Mouse (Mus musculus) limb, embryonic 11.5 days (tissue): ENCODE results near the gene Ttc17. TPM values are rescaled to one million over a fixed set of nuclear protein-coding genes. Genes with fewer than 3 reads are reported as not detected.

Experiments
- ATAC-seq: fragments of 200-750 bp; cut with Nextera tagmentation; 2 replicates; pipeline ENCODE4 v1.8.0; 2017; ENCODE audit warnings: low read depth; ENCODE audit not compliant: insufficient number of reproducible peaks, low FRiP score, low TSS enrichment
- DNase-seq: peaks from one replicate; pipeline ENCODE4 v3.0.0-alpha.2; 2015; ENCODE audit warnings: low spot score
- H3K27ac ChIP-seq: fragments of 300-500 bp; sonication (generic); replicated peaks from 2 replicates; pipeline ENCODE4 v1.5.1; 2014; ENCODE audit warnings: low read depth, mild to moderate bottlenecking, low read length
- H3K27me3 ChIP-seq: fragments of 300-500 bp; sonication (generic); 2 replicates; pipeline ENCODE4 v1.6.1; 2014; ENCODE audit warnings: mild to moderate bottlenecking, low read length, mixed read lengths; ENCODE audit not compliant: control insufficient read depth, insufficient read depth
- H3K36me3 ChIP-seq: fragments of 300-500 bp; sonication (generic); 2 replicates; pipeline ENCODE4 v1.6.1; 2014; ENCODE audit warnings: mild to moderate bottlenecking, low read length, moderate library complexity, mixed read lengths; ENCODE audit not compliant: control insufficient read depth, insufficient read depth
- H3K4me1 ChIP-seq: fragments of 300-500 bp; sonication (generic); 2 replicates; pipeline ENCODE4 v1.6.1; 2014; ENCODE audit warnings: low read length, mixed read lengths; ENCODE audit not compliant: control insufficient read depth, insufficient read depth
- H3K4me2 ChIP-seq: fragments of 300-500 bp; sonication (generic); 2 replicates; pipeline ENCODE4 v1.6.1; 2014; ENCODE audit warnings: low read depth, mild to moderate bottlenecking, moderate library complexity; ENCODE audit not compliant: severe bottlenecking
- H3K4me3 ChIP-seq: fragments of 300-500 bp; sonication (generic); 2 replicates; pipeline ENCODE4 v1.5.1; 2014; ENCODE audit warnings: low read depth, low read length
- H3K9ac ChIP-seq: fragments of 300-500 bp; sonication (generic); 2 replicates; pipeline ENCODE4 v1.6.1; 2014; ENCODE audit warnings: mild to moderate bottlenecking, low read length
- H3K9me3 ChIP-seq: fragments of 300-500 bp; sonication (generic); 2 replicates; pipeline ENCODE4 v1.6.1; 2016; ENCODE audit warnings: low read length; ENCODE audit not compliant: control insufficient read depth
- WGBS: fragments of 180-500 bp; shearing (Covaris S2); extraction: QIAGEN DNeasy Blood & Tissue Kit; methylation state at CpG from one replicate; pipeline ENCODE4 v1.1.7; 2014; 5-methylcytosine and 5-hydroxymethylcytosine counted together
- polyA plus RNA-seq: library from polyadenylated mRNA; unstranded; fragments of >200 nt; fragmentation: Nextera tagmentation; extraction: Ambion mirVana; gene quantifications from 2 replicates; pipeline ENCODE4 v1.2.1, GENCODE M21; 2014

Gene Ttc17
- polyA plus RNA-seq, 1 experiment from 2014 or later: 13.2 TPM

DNA sequence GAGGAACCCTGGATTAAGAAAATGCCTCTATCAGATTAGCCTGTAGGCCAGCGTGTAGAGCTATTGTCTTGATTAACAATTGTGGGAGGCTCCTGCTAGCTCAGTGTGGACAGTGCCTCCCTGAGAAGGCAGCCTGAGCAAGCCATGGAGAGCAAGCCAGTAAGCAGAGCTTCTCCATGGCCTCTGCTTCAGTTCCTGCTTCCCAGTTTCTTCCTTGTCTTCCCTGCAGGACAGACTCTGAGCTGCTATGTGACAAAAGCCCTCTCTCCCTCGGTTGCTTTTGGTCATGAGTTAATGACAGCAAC lies 71.8 kb downstream of the Ttc17 start:
- H3K36me3 ChIP-seq: peaks cover 6% of the 10 kb centered on the region; the same call in 1 of the 2 replicates

DNA sequence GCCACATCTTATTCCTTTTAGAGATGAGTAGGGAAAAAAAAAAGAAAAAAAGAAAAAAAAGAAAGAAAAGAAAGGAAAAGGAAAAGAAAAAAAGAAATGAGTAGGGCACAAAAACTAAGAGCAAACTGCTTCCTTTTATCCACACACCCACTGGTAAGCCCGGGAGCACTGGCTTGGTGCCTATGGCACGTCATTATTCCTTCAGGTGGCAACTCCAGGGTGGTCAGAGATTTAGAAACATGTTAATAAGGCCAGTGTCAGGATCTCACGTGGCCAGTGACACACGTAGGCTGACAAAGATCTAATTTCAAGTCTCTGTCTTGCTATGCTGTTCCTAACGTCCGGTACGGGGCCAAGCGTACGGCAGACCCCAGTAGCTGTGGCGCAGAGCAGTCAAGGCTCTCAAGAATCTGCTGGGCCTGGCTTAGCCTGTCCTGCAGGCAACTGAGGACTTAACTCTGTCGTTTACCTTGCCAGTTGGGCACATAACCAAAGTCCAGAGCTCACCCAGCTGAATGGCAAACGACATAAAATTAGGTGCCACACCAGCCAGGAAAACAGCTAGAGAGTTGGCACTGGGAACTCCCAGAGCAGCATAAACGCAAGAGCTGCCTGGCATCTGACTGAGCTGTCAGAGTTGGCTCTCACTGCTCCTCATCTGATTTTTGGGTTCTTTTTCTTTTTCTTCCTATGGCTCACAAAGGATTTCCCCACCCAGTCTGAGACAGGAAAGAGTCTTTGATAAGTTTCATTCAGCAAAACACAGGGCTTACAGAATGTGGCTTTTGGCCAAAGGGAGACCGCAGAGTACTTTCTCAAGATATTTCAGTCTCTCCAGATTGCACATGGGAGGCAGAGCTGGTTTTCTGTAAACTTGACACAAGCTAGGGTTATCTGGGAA lies 72.4 kb downstream of the Ttc17 start:
- Histone ChIP-seq H3K9ac (no peak overlapping the region), H3K4me2 (no peak overlapping the region), H3K9me3 (no peaks in the 10 kb centered on the region), H3K36me3 (peaks cover 8% of the 10 kb centered on the region), H3K27ac (no peak overlapping the region), H3K27me3 (no peaks in the 10 kb centered on the region), H3K4me3 (no peak overlapping the region), H3K4me1 (no peaks in the 10 kb centered on the region)
- no peak for ATAC-seq
- DNase-seq: no peak
- 90% methylated on average over 14 of the region's 14 CpGs for WGBS

More for the DNA sequence above, 71.8 kb downstream of the Ttc17 start:
- WGBS: 76% methylated on average over 2 of the region's 2 CpGs
- Histone ChIP-seq H3K4me3 (no peak overlapping the region), H3K27ac (no peak overlapping the region), H3K4me1 (no peaks in the 10 kb centered on the region), H3K9ac (no peak overlapping the region), H3K9me3 (no peaks in the 10 kb centered on the region), H3K4me2 (no peak overlapping the region), H3K27me3 (no peaks in the 10 kb centered on the region)
- no peak for ATAC-seq
- no peak for DNase-seq

DNA sequence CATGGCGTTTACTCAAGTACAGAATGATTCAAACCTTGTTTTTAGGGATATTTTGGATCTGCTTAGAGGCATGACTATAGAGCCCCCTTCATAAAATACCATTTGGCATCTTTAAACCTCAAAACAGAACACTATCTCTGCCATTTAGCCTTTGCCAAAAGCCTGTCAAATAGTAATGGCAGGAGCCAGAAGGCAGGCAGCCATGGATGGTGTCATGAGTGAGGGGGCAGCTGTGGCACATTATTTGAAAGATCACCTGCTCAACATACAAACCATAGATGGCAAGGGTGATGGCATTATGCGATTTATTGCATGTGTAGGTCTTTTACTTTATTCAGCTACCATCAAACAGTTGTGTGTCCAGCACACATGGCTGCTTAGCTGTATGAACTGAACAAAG lies 73.4 kb downstream of the Ttc17 start:
- Histone ChIP-seq H3K4me3 (no peak overlapping the region), H3K9ac (no peak overlapping the region), H3K9me3 (no peaks in the 10 kb centered on the region), H3K4me2 (no peak overlapping the region), H3K4me1 (no peaks in the 10 kb centered on the region), H3K27me3 (no peaks in the 10 kb centered on the region), H3K36me3 (peaks cover 11% of the 10 kb centered on the region), H3K27ac (no peak overlapping the region)
- DNase-seq (no peak), ATAC-seq (no peak)
- 91% methylated on average over 2 of the region's 2 CpGs for WGBS

DNA sequence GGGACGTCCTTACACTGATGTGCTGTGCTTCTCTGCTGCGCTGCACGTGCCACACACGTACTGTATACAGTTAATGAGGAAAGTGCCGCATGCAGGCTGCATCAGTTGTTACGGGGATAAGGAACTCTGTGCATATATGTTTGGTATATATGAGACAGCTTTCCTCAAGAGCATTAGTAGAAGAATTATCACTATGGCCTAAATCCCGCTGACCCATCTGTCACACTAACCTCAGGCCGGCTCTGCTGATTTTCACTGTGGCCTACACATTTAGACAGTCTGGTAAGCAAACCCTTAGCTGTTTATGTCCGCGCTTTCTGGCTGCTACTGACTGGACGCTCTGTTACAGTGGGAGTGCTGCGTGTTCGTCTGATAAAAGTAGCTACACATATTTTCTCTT lies 77.2 kb downstream of the Ttc17 start:
- WGBS: 94% methylated on average over 13 of the region's 13 CpGs

DNA sequence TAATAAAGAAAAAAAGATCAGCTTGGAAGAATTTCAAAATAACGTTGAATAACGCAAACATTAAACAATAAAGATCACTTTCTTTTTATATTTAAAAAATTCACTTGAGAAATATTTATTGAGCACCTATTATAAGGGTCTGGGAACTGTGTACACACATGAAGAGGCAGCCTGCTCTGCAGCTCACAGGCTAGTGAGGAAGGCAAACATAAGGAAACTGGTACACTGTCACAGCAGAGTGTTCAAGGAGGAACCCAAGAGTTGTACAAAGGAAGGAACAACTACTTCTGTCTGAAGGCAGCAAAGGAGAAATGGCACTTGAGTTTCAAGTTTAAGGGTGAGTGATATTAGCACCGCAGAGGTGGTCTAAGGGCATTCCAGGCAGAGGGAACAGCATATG lies 78.7 kb downstream of the Ttc17 start:
- Histone ChIP-seq H3K36me3 (peaks cover 11% of the 10 kb centered on the region), H3K27ac (no peak overlapping the region), H3K9ac (no peak overlapping the region), H3K27me3 (no peaks in the 10 kb centered on the region), H3K4me3 (no peak overlapping the region), H3K4me1 (no peaks in the 10 kb centered on the region), H3K9me3 (no peaks in the 10 kb centered on the region), H3K4me2 (no peak overlapping the region)
- WGBS: 95% methylated on average over 3 of the region's 3 CpGs
- ATAC-seq: no peak
- DNase-seq: no peak

More for the DNA sequence above, 77.2 kb downstream of the Ttc17 start:
- Histone ChIP-seq H3K4me3 (no peak overlapping the region), H3K9ac (no peak overlapping the region), H3K27ac (no peak overlapping the region), H3K4me1 (no peaks in the 10 kb centered on the region), H3K36me3 (peaks cover 11% of the 10 kb centered on the region), H3K9me3 (no peaks in the 10 kb centered on the region), H3K27me3 (no peaks in the 10 kb centered on the region), H3K4me2 (no peak overlapping the region)
- DNase-seq (no peak), ATAC-seq (no peak)

DNA sequence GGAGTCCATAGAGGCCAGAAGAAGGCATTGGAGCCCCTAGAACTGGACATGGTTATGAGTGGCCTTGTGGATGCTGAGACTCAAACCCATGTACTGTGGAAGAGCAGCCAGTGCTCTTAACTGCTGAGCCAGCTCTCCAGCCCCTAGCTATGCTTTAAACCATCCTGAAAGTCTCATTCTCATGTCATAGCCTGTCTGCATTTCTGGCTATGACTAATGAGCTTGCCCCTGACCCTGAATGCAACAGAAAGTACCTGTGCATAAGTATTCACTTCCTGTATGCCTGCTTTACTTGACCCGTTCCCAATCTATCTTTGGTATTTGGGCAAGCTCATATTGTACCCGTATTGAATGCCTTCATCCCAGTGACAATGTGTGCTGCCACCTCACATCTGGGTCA lies 86.7 kb downstream of the Ttc17 start:
- Histone ChIP-seq H3K27ac (no peak overlapping the region), H3K9me3 (no peaks in the 10 kb centered on the region), H3K4me1 (no peaks in the 10 kb centered on the region), H3K27me3 (no peaks in the 10 kb centered on the region), H3K4me3 (no peak overlapping the region), H3K36me3 (no peaks in the 10 kb centered on the region; the same call in 1 of the 2 replicates), H3K4me2 (no peak overlapping the region), H3K9ac (no peak overlapping the region)
- DNase-seq (no peak), ATAC-seq (no peak)
- WGBS: 89% methylated on average over 2 of the region's 2 CpGs

DNA sequence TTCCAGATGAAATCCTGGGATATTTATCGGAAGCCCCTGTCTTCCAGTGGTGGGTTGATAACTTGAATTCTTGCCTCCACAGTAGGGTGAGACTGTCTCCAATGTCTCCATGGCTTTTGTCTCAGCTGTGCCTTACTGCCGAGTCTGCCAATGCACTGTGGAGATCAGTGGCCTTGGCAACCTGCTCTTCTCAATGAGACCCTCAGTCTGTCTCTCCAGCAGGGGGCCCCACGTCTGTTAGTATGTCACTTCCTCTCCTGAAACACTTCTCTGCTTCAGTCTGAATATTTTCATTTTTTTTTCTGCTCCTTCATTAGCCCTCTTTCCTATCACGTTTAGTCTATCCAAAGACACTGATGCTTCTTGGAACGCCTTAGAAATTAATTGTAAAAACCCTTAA lies 90.0 kb downstream of the Ttc17 start:
- H3K27me3 ChIP-seq: no peaks in the 10 kb centered on the region
- 79% methylated on average over 5 of the region's 5 CpGs for WGBS
- H3K4me2 ChIP-seq: no peak overlapping the region
- DNase-seq (no peak), ATAC-seq (no peak)
- H3K27ac ChIP-seq: no peak overlapping the region
- no peaks in the 10 kb centered on the region; the same call in 1 of the 2 replicates for H3K36me3 ChIP-seq
- H3K9me3 ChIP-seq: no peaks in the 10 kb centered on the region
- no peak overlapping the region for H3K4me3 ChIP-seq
- H3K9ac ChIP-seq: no peak overlapping the region
- H3K4me1 ChIP-seq: no peaks in the 10 kb centered on the region

DNA sequence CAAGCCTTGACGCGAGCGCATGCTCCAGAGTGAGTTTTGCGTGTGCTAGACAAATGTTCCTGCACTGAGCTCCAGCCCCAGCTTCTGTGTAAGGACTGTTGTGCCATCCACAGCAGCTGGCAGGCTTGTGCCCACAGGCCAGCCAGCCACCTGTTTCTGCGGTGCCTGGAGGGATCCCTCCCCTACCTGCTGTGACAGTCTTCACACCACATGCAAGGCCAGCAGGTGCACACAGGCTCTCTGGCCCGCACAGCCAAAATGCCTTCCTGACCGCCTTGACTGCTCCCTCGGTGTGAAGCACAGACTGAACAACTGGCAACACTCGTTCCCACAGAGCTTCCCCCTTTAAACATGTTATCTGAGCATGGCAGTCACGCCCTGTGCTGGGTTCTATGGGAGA lies 102.5 kb downstream of the Ttc17 start:
- ATAC-seq: no peak
- H3K4me3 ChIP-seq: no peak overlapping the region
- no peak overlapping the region for H3K4me2 ChIP-seq
- peaks cover 3% of the 10 kb centered on the region; the same call in 1 of the 2 replicates for H3K36me3 ChIP-seq
- H3K27ac ChIP-seq: no peak overlapping the region
- H3K27me3 ChIP-seq: no peaks in the 10 kb centered on the region
- 93% methylated on average over 10 of the region's 10 CpGs for WGBS
- no peak overlapping the region for H3K9ac ChIP-seq
- H3K9me3 ChIP-seq: no peaks in the 10 kb centered on the region
- DNase-seq: no peak
- H3K4me1 ChIP-seq: no peaks in the 10 kb centered on the region
